Mouse (Mus musculus) gastrocnemius, postnatal 10 days (tissue): ENCODE measurements around the gene Dnm3. TPM values are rescaled to one million over a fixed set of nuclear protein-coding genes. Genes with fewer than 3 reads are reported as not detected.

Experiments used
- DNase-seq: peaks from one replicate; pipeline ENCODE4 v3.0.0; 2021; ENCODE audit warnings: mixed read lengths
- total RNA-seq, 2 experiments: library from RNA; stranded (reverse); gene quantifications; 2 replicates each; pipeline ENCODE4 v1.2.3; 2021

Dnm3 gene
- total RNA-seq, 2 experiments from 2014 or later: 6.3 to 8.6 TPM

DNA sequence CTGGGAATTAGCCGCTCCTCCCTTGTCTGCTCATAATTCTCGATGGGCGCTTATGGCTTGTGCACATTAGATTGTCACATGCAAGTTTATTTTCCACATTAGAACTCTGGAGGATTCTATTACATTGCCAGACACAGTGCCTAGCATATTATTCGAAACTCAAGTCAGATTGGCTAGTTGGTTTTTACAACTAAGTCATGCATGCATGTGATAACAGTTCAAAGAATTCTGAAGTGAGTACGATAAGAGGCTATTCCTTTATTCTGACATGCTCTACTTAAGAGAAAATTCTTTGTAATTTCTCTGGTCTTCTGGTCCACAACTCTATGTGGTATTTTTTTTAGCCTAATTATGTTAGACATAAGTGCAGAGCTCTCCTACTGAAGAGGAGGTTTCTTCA is 320.2 kb downstream of the Dnm3 start:
- no peak for DNase-seq

DNA sequence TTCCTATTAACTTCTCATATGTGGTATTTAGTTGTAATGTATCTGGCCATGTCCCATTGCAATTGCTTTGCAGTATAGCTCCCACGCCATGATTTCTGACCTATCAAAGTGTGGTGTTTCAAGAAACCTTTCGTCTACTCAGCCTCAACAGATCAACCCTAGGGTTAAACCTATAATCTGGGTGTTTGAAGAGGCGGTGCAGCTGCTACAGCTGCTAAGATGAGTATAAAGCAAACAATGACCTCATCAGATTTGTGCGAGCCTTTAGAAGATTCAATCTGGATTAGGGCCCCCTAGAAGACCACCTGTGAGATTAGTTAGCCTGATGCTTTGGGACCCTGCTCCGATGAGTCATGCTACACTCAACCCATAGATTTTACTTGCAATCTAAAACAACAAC is 321.0 kb downstream of the Dnm3 start:
- DNase-seq: no peak

DNA sequence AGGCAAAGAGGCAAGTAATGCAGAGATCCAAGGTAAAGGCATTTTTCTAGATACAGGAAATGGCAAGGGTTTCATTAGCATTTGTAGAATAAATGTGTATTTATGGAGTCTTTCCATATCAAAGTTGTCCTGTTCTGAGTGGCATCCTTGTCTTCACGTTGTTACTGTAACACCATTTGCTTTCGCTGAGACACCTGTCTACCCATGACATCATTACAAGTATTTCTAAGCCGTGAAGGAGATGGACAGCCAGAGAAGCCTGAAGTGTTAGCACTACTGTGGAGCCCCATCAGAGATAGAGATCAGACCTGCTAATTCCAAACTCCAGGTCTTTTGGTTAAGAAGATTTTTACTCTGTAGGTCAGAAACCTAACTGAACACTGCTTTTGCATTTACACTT is 322.3 kb downstream of the Dnm3 start:
- no peak for DNase-seq

DNA sequence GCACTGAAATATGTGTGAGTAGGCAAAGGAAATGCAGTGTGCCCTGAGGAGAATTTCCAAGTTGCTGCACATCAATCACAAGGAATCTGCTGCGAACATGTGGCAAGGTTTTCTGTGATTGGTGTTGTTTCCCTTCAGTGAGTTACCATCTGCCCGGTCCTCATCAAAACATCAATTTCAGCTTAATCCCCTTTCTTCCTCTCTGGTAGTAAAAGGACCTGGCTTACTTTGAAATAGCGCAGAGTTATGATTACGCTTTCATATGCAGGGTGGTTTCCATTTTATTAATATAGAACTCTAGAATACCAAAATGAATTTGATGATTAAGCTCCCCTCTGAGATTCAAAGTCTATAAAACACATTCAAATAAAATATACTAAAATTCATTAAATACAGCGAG is 324.7 kb downstream of the Dnm3 start:
- DNase-seq: no peak

- DNase-seq: no peak
Observed at GRCm38 (mm10) chr1:162149730-162150129, 328.1 kb downstream of the Dnm3 start.

- no peak for DNase-seq
Observed at GRCm38 (mm10) chr1:162147554-162147953, 330.3 kb downstream of the Dnm3 start.

GRCm38 (mm10) chr1:162145748-162146147 is 332.1 kb downstream of the Dnm3 start:
- DNase-seq: no peak

DNA sequence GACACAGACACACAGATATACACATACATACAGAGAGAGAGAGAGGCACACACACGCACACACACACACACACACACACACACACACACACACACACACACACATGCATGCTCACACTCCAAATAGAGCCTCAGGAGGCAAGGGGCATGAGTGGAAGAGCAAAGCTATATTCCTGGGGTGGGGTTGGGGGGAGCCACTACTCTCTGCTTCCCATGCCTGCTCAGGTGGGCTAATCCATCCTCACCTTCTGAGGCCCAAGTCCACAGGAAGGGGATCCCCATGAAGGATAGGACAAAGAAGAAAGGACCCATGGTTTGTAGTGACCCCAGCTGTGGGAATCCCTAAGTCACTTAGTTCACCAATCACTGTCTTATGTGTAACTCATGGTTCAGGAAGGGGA is 332.8 kb downstream of the Dnm3 start:
- DNase-seq: no peak

DNA sequence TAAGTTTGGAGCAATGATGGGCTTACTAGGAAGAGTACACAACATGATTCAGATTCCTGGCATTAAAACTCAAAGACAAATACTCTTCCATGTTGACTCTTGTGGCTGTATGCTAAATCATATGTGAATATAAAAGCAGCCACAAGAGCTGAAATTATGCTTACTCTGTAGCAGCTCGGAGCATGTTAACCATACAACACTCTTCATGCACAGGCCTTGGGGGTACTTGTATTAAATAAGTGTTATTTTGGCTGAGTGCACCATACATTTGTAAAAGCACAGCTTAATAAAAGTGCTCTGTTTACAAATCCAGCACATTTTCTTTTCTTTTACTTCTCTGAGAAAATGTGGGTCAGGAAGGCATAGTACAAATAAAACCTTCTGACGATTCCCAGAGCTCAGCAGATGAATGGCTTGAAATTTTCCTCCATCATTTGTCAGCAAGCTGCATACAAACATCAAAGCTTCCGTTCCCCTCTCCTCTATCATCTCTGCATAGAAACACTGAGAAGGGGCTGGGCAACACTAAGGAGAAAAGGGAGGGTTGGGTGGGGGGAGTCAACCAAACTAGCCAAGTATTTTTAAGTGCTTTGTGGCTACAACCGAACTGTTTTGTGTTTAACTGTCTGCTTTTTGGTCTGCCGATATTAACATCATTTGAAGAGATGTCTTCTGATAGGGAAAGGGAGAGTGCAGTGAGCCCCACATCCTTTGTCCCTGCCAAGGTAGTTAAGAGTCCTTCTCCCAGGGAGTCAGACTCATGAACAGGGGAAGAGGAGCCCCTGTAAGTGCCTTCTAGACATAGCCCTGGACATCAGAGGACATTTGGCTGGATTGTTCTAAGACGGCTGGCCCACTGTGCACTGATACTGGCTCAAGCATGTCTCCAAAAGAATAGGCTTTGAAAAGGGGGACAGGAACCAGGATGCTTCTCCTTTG is 333.6 kb downstream of the Dnm3 start:
- no peak for DNase-seq

DNA sequence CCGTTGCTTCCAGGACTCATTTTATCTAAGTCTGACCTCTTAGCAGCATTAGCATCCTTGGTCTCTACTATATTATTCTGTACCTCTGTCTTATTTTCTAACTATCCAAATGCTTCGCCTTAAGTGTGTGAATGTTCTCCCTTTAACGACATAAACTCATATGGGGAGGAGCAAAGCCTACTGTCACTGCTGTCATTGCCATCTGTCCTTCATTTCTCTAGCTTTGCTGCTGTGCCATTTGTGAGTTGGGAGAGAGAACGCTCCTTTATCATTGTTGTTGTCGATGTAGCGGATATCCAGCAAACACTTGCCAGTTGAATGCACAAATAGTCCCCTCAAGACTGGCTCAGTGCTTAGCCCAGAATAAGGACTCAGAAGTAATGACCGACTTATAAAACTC is 335.5 kb downstream of the Dnm3 start:
- DNase-seq: no peak

GRCm38 (mm10) chr1:162136328-162136727 is 341.5 kb downstream of the Dnm3 start:
- no peak for DNase-seq

GRCm38 (mm10) chr1:162135451-162136213 is 342.2 kb downstream of the Dnm3 start:
- DNase-seq: no peak

DNA sequence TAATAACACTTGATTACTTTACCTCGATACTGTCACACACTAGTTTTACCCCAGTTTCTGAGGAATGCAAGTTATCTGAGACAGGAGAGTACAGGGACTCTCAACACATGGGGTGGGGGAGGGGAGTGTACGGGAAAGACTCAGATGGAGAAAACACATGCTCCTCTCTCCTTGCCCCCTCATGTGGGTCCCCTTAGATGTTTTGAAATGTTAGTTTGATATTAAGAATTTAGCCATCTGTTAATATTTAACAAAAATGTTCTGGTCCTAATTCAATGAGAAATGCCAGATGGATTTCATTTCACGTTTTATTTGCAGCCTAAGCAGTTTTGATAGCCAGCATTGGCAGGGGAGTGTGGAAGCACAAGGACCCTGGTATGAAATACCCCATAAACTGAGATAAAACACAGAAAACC is 343.2 kb downstream of the Dnm3 start:
- DNase-seq: no peak

DNA sequence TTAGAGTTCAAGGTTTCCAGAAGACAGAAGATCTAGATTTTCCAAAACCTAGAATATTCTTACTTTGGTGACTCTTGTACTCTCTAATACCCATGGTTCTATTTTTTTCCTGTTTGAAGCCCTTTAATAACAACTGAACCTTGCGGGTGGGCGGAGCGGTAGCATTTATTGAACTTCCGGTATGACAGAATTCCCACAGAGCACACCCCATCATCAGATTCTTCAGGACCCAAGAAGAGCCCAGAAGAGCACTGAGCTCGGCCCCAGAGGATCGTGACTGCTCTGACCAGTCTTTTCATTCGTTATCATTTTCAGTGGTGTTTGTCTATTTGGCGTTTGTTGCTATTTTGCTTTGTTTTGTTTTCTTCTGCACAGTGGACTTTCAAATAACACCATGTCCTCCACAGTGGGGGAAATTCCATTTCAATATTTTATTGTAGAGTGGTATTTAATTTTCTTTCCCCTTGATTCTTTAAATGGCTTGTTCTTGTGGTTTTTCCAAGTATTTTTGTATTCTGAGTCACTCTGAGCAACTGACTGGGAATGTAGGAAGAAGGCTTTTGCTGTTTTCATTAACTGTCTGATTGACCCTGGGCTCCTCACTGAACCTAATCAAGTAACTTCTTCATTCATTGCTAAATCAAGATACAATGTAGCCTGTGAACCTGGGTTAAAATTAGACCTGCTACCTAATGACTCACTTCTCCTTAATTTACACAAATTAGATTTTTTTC is 344.8 kb downstream of the Dnm3 start:
- DNase-seq: no peak

DNA sequence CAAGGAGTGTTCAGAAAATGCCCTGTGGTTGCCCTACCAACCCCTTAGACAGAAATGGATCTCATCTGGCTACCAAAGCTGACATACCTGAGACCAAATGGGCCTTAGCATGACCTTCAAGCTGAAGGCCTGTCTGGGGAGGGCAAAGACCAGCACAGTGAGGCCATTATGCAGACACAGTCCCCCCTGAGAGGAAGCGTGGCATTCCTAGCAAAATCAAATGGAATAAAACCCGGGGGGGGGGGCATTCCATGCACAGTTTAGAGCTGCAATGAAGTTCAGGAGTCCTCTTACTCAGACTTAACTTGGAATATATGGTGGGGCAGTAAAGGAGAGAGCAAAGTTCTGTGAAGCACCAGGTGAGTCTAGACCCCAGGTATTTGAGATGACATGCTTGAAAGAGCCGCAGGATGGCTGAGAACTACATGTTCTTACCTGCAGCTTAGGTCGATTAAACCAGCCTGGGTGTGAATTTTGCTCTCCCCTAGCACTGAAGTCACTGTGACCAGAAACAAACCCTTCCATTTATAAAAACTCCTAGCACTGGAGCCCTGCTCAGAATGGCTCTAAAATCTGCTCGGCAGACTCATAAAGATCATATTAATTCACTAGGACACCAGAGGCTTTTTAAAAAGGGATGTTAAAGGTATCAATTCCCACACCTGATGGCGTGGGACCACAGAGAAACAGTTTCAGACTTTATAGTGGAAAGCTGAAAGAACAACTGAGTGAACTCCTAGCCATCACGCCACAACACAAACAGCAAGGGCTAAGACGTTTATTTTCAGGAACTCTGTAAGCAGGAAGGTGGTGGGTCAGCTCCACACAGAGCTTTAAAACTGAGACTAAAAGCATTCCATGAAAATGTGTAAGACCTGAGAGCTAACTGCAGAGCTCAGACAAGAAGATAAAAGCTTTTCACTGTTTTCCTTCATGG is 350.7 kb downstream of the Dnm3 start:
- no peak for DNase-seq

- DNase-seq: no peak
Observed at GRCm38 (mm10) chr1:162124396-162124795, 353.4 kb downstream of the Dnm3 start.

DNA sequence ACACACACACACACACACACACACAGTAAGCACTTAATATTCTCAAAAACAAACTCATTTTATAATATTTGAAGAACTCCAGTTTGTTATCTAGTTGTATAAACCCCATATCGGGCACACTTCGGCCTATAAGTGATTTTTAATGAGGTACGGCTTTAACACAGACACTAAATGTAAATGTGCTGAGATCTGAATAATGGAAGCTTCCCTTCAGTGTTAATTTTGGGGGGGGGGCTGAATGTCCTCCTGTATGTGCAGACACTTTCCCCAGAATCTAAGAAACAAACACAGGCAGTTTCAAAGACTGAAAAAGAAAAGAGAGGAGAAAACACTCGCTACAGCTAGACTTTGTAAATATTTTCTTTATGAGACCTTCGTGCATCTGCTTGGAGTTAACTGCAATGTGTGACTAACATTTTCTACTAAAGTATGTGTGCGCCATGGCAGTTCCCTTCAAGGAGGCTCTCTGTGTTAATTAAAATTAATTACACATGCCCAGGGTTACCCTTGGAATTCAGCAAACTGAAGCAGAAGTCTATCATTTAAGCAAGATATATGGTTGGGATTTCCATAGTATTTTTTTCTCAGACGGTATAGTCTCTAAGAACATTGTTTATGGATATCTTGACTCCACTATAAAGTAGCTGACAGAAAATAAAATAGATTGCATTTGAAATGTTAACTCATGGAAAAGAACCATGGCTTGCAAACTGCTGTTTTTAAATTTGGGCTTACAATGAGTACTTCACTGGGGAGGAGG is 356.2 kb downstream of the Dnm3 start:
- DNase-seq: no peak

DNA sequence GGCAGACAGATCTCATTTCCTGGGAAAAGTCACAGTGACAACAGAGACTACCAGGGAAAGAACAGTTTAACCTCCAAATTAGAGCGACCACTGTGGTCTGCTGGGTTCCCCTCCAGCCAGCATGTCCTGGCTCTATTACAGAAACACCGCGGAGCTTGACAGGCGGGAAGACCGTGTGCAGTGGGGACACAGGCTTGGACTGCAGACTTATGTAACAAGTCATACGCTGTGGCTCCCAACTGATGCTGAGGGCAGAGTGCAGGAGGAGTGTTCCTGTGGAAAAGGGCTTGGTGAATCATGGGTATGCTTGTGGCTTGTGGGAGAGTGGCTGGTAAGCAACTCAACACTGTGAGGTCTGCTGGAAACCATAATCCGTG is 368.4 kb downstream of the Dnm3 start:
- no peak for DNase-seq

DNA sequence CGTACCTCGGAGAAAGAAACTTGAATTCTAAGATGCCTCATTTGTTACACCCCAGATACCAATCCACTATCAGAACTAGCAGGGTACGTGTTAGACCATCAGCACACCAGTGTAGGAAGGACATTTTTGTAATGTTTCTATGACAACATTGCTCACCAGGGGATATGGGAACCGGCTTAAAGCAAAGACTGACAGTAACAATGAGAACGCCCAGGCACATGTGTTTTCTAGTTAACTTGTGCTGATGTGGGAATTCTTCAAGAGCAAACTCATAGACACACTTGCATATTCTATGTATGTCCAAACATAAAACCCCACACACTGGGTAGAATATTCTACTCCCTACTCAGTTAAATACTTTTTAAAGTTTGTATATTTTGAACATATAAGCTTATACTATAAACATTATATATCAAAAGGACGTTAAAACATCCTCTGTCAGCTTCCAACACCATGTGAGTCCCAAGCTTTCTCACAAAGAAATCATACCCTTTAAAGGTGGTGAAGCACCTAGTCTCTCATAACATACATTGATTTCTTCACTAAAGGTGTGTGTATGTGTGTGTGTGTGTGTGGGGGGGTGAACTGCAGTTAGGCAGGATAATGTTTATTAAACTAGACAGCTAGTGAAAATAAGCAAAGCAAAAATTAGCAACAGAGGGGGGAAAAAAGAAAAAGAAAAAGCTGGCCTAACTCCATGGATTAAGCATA is 369.0 kb downstream of the Dnm3 start:
- no peak for DNase-seq

DNA sequence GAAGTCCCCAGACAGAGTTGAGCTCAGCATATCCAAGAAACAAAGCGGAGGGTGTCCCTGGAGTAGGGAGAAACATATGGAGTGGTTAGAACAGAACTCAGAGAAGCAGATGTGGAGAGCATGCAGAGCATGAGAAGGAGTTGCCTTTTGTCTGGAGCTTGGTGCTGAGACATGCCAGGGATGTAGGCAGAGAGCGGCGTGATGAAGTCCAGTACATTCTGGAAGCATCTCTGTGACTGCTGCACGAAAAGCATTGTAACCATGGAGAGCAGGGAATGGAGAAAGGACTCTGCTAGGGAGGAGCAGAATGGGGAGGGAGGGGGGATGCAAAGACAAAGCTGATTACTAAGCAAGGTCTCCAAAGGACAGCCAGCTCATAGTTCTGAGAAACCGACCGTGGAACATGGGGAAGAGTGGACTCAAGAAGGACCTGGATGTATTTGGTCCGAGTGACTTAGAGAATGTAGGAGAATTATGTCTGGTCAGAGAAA is 369.6 kb downstream of the Dnm3 start:
- DNase-seq: no peak
